Mouse (Mus musculus) erythroblast, embryonic 14.5 days (primary cell): Measurements from ENCODE around the gene Mfsd4a.

Experiments
- GATA1 ChIP-seq: IDR thresholded peaks from 2 replicates; pipeline ENCODE4 v1.6.1; 2012; ENCODE audit warnings: low read length, inconsistent platforms, mixed read lengths
- TAL1 ChIP-seq: IDR thresholded peaks from 3 replicates; pipeline ENCODE4 v1.6.1; 2012; ENCODE audit warnings: low read length, inconsistent platforms, mixed read lengths

DNA sequence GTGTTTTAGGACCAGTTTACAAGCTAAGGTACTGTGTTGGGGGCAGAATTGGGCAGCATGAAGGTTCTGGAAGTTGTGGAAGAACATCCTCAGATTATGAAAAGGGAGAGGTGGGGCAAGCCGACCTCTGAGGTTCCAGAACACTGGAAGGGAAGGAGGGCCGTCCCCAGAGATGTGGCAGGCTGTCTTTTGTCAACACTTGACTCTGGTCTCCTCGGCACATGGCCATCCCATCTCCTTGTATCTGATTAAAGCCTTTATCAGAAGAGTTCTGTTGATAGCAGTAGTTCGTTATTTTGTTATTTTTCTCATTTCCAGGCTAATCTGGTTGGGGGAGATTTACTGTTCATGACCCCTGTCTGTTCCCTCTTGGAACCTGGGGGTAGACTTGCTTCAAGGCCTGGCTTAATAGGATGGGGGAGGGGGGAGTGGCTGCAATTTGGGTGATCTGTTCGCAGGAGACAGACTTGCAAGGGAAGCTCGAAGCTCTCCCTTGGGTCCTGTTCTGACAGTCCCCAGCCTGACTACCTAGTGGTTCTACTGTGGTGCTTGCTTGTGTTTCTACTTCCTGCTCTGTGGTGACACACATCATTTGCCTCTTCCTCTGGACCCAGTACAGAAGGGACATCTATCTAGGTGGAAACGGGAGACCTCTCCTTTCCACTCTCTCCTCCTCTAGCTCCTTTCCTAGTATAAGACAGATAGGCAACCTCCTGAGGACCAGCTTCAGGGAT, 7.7 kb downstream of the Mfsd4a start:
- TF ChIP-seq TAL1 (no peak), GATA1 (no peak)
